Mouse (Mus musculus) MEL (cell line): ENCODE measurements around the gene Acaca. TPM values are rescaled to one million over a fixed set of nuclear protein-coding genes. Genes with fewer than 3 reads are reported as not detected.

ENCODE experiments used
- DNase-seq: peaks from one replicate; pipeline ENCODE4 v3.0.0; 2011; ENCODE audit warnings: low read depth, low spot score
- H3K27ac ChIP-seq: 2 replicates; pipeline ENCODE4 v1.5.1; 2012; ENCODE audit warnings: low read depth, mild to moderate bottlenecking, control low read depth, low read length, moderate library complexity; ENCODE audit not compliant: control insufficient read depth
- H3K27me3 ChIP-seq, 2 experiments: fragments of 150-350 bp in 1 of 2; sonication (generic) in 1 of 2; 2 replicates each; pipeline ENCODE4 v1.6.1; 2012; ENCODE audit warnings: low read length in 2 of 2, mild to moderate bottlenecking in 2 of 2, improper control_type of control experiment in 1 of 2, moderate library complexity in 1 of 2; ENCODE audit not compliant: insufficient read depth in 2 of 2, control insufficient read depth in 1 of 2
- H3K36me3 ChIP-seq, 2 experiments: 2 replicates each; pipeline ENCODE4 v1.6.1; 2012 to 2014; ENCODE audit warnings: low read length in 2 of 2, improper control_type of control experiment in 1 of 2, inconsistent platforms in 1 of 2, mild to moderate bottlenecking in 1 of 2; ENCODE audit not compliant: insufficient read depth in 2 of 2, control insufficient read depth in 1 of 2
- H3K4me1 ChIP-seq, 2 experiments: fragments of 150-350 bp in 1 of 2; sonication (generic) in 1 of 2; 2 replicates each; pipeline ENCODE4 v1.6.1; 2012; ENCODE audit warnings: low read length in 2 of 2, improper control_type of control experiment in 1 of 2, mild to moderate bottlenecking in 1 of 2; ENCODE audit not compliant: insufficient read depth in 2 of 2, control insufficient read depth in 1 of 2
- H3K4me3 ChIP-seq, 2 experiments: fragments of 150-350 bp in 1 of 2; sonication (generic) in 1 of 2; 2 replicates each; pipeline ENCODE4 v1.5.1; 2012; ENCODE audit warnings: low read depth in 2 of 2, low read length in 2 of 2, mild to moderate bottlenecking in 2 of 2, moderate library complexity in 2 of 2, control low read depth in 1 of 2, improper control_type of control experiment in 1 of 2; ENCODE audit not compliant: control insufficient read depth in 1 of 2, insufficient read depth in 1 of 2
- H3K79me2 ChIP-seq: 2 replicates; pipeline ENCODE4 v1.6.1; 2012; ENCODE audit warnings: mild to moderate bottlenecking, low read length, moderate library complexity; ENCODE audit not compliant: control insufficient read depth, poor library complexity, insufficient read depth
- H3K9ac ChIP-seq: 2 replicates; pipeline ENCODE4 v1.6.1; 2012; ENCODE audit warnings: low read depth, mild to moderate bottlenecking, control low read depth, low read length, moderate library complexity; ENCODE audit not compliant: control insufficient read depth, poor library complexity, severe bottlenecking
- H3K9me3 ChIP-seq: fragments of 150-350 bp; sonication (generic); replicated peaks from 2 replicates; pipeline ENCODE4 v1.6.1; 2012; ENCODE audit warnings: mild to moderate bottlenecking, low read length, improper control_type of control experiment, moderate library complexity; ENCODE audit not compliant: insufficient read depth
- BHLHE40 ChIP-seq: IDR thresholded peaks from 2 replicates; pipeline ENCODE4 v1.6.1; 2012; ENCODE audit warnings: low read depth, mild to moderate bottlenecking, inconsistent platforms, low read length, improper control_type of control experiment, borderline replicate concordance
- CTCF ChIP-seq, 3 experiments: IDR thresholded peaks in 2 of 3; conservative IDR thresholded peaks in 1 of 3; 2 replicates each; pipeline ENCODE4 v1.5.1; 2011 to 2012; ENCODE audit warnings: low read length in 3 of 3, low read depth in 2 of 3, mild to moderate bottlenecking in 2 of 3, improper control_type of control experiment in 1 of 3, inconsistent platforms in 1 of 3, mixed read lengths in 1 of 3, moderate library complexity in 1 of 3; ENCODE audit not compliant: control insufficient read depth in 1 of 3, insufficient read depth in 1 of 3, poor library complexity in 1 of 3, severe bottlenecking in 1 of 3
- EP300 ChIP-seq, 2 experiments: IDR thresholded peaks; 2 replicates each; pipeline ENCODE4 v1.6.1; 2011; ENCODE audit warnings: improper control_type of control experiment in 2 of 2, low read length in 2 of 2, low read depth in 1 of 2, mild to moderate bottlenecking in 1 of 2
- ETS1 ChIP-seq: IDR thresholded peaks from 2 replicates; pipeline ENCODE4 v1.6.1; 2012; ENCODE audit warnings: low read depth, mild to moderate bottlenecking, inconsistent platforms, low read length, improper control_type of control experiment, moderate library complexity
- GATA1 ChIP-seq: IDR thresholded peaks from 2 replicates; pipeline ENCODE4 v1.6.1; 2011; ENCODE audit warnings: low read depth, low read length, improper control_type of control experiment
- KAT2A ChIP-seq: conservative IDR thresholded peaks from 2 replicates; pipeline ENCODE4 v1.6.1; 2012; ENCODE audit warnings: low read depth, low read length, improper control_type of control experiment, inconsistent platforms
- MAFK ChIP-seq: IDR thresholded peaks from 2 replicates; pipeline ENCODE4 v1.6.1; 2011; ENCODE audit warnings: low read depth, mild to moderate bottlenecking, low read length, improper control_type of control experiment, borderline replicate concordance
- MAX ChIP-seq: IDR thresholded peaks from 2 replicates; pipeline ENCODE4 v1.6.1; 2011; ENCODE audit warnings: low read length, improper control_type of control experiment
- MAZ ChIP-seq: IDR thresholded peaks from 2 replicates; pipeline ENCODE4 v1.6.1; 2012; ENCODE audit warnings: low read depth, mild to moderate bottlenecking, inconsistent platforms, low read length, improper control_type of control experiment
- MXI1 ChIP-seq: IDR thresholded peaks from 2 replicates; pipeline ENCODE4 v1.6.1; 2011; ENCODE audit warnings: mild to moderate bottlenecking, low read depth, low read length, improper control_type of control experiment
- MYB ChIP-seq: IDR thresholded peaks from 2 replicates; pipeline ENCODE4 v1.6.1; 2011; ENCODE audit warnings: mild to moderate bottlenecking, low read depth, low read length, improper control_type of control experiment
- MYC ChIP-seq: IDR thresholded peaks from 2 replicates; pipeline ENCODE4 v1.6.1; 2011; ENCODE audit warnings: low read depth, mild to moderate bottlenecking, low read length, improper control_type of control experiment, moderate library complexity
- NELFE ChIP-seq: IDR thresholded peaks from 2 replicates; pipeline ENCODE4 v1.6.1; 2011; ENCODE audit warnings: low read depth, low read length, improper control_type of control experiment
- POLR2AphosphoS2 ChIP-seq: IDR thresholded peaks from 2 replicates; pipeline ENCODE4 v1.6.1; 2011; ENCODE audit warnings: low read length, improper control_type of control experiment
- POLR2AphosphoS5 ChIP-seq: IDR thresholded peaks from 2 replicates; pipeline ENCODE4 v1.6.1; 2012; ENCODE audit warnings: low read depth, borderline replicate concordance, mild to moderate bottlenecking, inconsistent platforms, low read length, moderate library complexity, mixed read lengths
- RCOR1 ChIP-seq: IDR thresholded peaks from 2 replicates; pipeline ENCODE4 v1.6.1; 2012; ENCODE audit warnings: low read depth, mild to moderate bottlenecking, inconsistent platforms, low read length, improper control_type of control experiment
- SMC3 ChIP-seq: IDR thresholded peaks from 2 replicates; pipeline ENCODE4 v1.6.1; 2011; ENCODE audit warnings: low read depth, low read length, improper control_type of control experiment
- TAL1 ChIP-seq: IDR thresholded peaks from 2 replicates; pipeline ENCODE4 v1.6.1; 2012; ENCODE audit warnings: mild to moderate bottlenecking, inconsistent platforms, low read length, moderate library complexity, mixed read lengths
- TBP ChIP-seq: IDR thresholded peaks from 2 replicates; pipeline ENCODE4 v1.8.0; 2011; ENCODE audit warnings: low read depth, low read length, improper control_type of control experiment
- TCF12 ChIP-seq: IDR thresholded peaks from 2 replicates; pipeline ENCODE4 v1.6.1; 2014; ENCODE audit warnings: low read depth, mild to moderate bottlenecking, inconsistent platforms, low read length, improper control_type of control experiment, moderate library complexity
- USF1 ChIP-seq: IDR thresholded peaks from 2 replicates; pipeline ENCODE4 v1.6.1; 2014; ENCODE audit warnings: low read depth, mild to moderate bottlenecking, inconsistent platforms, low read length, improper control_type of control experiment, moderate library complexity
- ZC3H11A ChIP-seq: IDR thresholded peaks from 2 replicates; pipeline ENCODE4 v1.6.1; 2012; ENCODE audit warnings: low read depth, mild to moderate bottlenecking, inconsistent platforms, low read length, improper control_type of control experiment
- ZKSCAN1 ChIP-seq: IDR thresholded peaks from 2 replicates; pipeline ENCODE4 v1.6.1; 2012; ENCODE audit warnings: low read depth, mild to moderate bottlenecking, inconsistent platforms, low read length, improper control_type of control experiment, moderate library complexity
- ZNF384 ChIP-seq: IDR thresholded peaks from 2 replicates; pipeline ENCODE4 v1.6.1; 2012; ENCODE audit warnings: low read depth, mild to moderate bottlenecking, inconsistent platforms, low read length, improper control_type of control experiment
- polyA plus RNA-seq, 2 experiments: library from polyadenylated mRNA; stranded (reverse) in 1 of 2; unstranded in 1 of 2; fragments of >175 nt in 1 of 2; fragments of >200 nt in 1 of 2; gene quantifications; 2 replicates each; pipeline versions ENCODE4 v1.2.1 to v1.2.4; 2012; ENCODE audit warnings: low replicate concordance in 2 of 2, low read depth in 1 of 2; ENCODE audit not compliant: insufficient read length in 2 of 2, insufficient read depth in 1 of 2, missing spikeins in 1 of 2
- total RNA-seq: library from RNA; depleted of rRNA; stranded (reverse); fragments of 300-350 nt; gene quantifications from 2 replicates; pipeline ENCODE4 v1.2.3, GENCODE M21; 2012

The Acaca gene
- total and polyA plus RNA-seq, 3 experiments = 32.0 to 52.0 (median 33.9) TPM

GRCm38 (mm10) chr11:84348843-84349825 lies 219.7 kb downstream of the Acaca start:
- Histone ChIP-seq H3K9ac (no peak overlapping the region), H3K4me3 (no peak overlapping the region), H3K27ac (no peak overlapping the region), H3K79me2 (no peaks in the 10 kb centered on the region), H3K36me3 (peaks cover 2 to 52% of the 10 kb centered on the region in 2 experiments; a peak in 3 of 4 replicates), H3K4me1 (peaks cover 28 to 32% of the 10 kb centered on the region in 2 experiments), H3K9me3 (no peaks in the 10 kb centered on the region), H3K27me3 (no peaks in the 10 kb centered on the region)
- DNase-seq = peak; percentile 80
- TF ChIP-seq BHLHE40 (peak; percentile 73), RCOR1 (peak; percentile 98), TBP (no peak), TAL1 (peak; percentile 82), POLR2AphosphoS2 (no peak), CTCF (IDR thresholded peaks at IDR 0.05 in 2 of 3, conservative IDR thresholded peaks at IDR 0.05 in 1 of 3; ENCODE audit: control insufficient read depth in 1 of 3, insufficient read depth in 1 of 3, low read depth in 2 of 3, low read length in 3 of 3, poor library complexity in 1 of 3, severe bottlenecking in 1 of 3) (no peak), MAZ (no peak), MAX (peak; percentile 54; the same call in 1 of the 2 replicates), USF1 (no peak), ZC3H11A (no peak), MYB (no peak), ZKSCAN1 (no peak), GATA1 (peak; percentile 93), SMC3 (no peak), POLR2AphosphoS5 (no peak), EP300 (IDR thresholded peaks at IDR 0.05; ENCODE audit: low read depth in 1 of 2, low read length in 2 of 2) (peak; percentile 84 to 89), ETS1 (peak; percentile 81), ZNF384 (no peak), MXI1 (peak; percentile 53), KAT2A (no peak), MAFK (no peak), NELFE (no peak), MYC (peak; percentile 53; the same call in 1 of the 2 replicates), TCF12 (peak; percentile 86)
